Mouse (Mus musculus): ENCODE results near the gene Stip1.

Stip1 gene

DNA sequence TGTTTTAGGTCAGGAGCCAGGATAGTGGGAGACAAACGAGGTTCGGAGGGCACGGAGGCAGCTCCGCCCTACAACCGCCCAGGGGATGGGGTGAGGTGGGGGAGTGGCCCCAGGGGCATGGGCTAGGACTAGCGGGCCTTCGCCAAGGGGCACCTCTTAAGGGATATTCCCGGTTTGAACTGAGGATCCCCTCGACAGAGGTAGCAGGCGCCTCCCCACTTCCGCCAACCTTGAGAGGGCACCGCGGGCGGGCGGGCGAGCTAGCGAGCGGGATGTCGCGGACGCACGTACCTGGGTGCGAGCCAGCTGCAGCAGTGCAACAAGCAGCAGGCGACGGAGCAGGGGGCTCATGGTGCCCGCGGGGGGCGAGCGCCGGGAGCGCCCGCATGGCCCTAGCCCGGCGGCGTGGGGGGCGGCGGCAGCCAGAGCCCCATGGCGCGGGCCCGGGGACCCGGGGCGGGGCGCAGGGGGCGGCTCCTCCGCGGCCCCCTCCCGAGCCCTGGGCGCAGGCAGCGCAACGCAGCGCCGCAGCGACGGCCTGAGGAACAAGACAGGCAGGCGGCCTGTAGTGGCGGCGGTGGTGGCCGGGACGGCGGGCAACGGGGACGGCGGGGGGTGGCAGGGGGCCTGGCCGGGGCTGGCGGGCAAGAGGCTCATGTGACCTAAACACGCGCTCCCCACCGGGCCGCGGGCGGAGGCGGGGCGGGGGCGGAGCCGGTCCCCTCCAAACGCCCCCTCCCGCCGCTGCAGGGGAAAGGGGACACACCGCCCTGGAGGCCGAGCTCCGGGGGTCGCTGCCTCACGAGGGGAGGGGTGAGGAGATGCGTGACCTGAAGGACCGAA lies 52.5 kb downstream of the Stip1 start, which contains the start of gene Vegfb:
Vegfb (minus strand) TSS at position 591 of the 843 bp plus-strand sequence.
- in situ Hi-C loops (cut with MboI, MseI) = no loop called here

DNA sequence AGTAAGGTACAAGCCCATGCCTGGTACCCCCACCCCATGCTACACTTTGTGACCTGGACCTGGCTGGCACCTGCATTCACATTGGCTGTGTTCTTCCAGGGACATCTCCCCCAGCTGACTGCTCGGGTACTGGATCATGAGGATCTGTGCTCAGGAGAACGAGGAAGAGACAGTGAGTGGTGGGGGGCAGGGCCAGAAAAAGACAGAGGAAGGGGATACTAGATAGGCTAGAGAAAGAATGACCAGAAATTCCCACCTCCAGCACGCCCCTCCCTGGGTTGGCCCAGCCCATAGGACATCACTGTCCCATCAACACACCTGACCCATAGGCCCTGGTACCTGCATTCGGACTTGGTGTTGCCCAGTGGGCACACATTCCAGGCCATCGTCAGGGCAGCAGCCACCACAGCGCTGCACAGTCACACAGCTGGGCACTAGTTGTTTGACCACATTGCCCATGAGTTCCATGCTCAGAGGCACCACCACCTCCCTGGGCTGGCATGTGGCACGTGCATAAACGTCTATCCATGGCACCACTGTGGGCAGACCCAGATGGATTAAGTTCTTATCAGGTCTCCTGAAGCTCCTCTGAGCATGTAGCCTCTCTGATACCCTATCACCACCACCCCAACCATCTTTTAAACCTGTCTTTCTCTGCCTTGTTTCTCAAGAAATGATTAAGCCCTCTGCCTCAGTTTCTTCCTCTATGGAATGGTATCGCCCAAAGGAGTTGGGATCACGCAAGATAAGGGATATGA lies 53.6 kb downstream of the Stip1 start:
- in situ Hi-C loops (cut with MboI, MseI) = no loop called here

DNA sequence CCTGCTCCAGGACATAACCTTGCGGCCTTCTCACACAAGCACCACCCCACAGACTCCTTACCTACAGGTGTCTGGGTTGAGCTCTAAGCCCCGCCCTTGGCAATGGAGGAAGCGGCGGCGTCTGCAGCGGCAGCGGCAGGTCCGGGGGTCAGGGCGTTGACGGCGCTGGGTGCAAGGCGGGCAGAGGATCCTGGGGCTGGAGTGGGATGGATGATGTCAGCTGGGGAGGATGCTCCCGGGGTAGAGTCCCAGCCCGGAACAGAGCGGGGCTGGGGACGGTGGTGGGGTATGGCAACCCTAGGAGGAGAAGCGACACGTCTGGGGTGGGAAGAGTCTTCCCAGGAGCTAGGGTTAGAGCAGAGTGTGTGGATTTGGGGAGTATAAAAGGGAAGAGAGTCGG lies 54.5 kb downstream of the Stip1 start:
- in situ Hi-C loops (cut with MboI, MseI) = no loop called here

DNA sequence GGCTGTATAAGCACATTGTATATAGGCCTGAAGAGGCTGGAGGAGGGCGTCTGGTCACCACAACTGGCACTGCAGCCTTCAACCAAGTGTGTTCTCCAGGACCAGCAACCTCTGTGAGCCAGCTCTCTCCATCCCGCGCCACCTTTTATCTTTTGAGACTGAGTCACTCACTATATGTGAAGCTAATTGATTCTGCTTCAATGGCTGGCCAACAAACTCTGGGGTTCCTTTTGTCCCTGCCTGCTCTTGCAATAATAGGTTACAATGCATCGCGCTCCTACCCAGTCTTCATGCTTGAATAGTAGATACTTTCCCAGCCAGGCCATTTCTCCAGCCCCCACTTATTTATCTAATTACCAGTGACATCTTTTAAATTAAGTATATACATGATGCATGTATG lies 56.1 kb downstream of the Stip1 start:
- in situ Hi-C loops (cut with MboI, MseI) = no loop called here

DNA sequence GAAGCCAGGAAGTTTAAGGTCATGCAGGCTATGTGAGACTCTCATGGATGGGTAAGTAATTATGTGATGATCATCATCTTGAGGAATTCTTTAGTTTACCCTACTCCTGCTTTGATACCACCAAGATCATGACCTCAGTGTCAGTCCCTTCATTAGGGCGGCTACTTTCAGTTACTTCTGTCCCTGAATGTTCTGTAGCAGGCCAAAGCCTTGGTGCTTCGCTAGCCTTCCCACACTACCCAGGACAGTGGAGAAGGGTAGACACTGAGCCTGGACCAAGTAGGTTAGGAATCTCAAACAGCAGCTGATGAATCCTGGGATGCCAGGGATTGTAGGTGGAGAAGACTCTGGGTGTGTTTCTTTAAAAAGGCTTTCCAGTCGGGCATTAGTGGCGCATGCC lies 58.3 kb downstream of the Stip1 start:
- in situ Hi-C loops (cut with MboI, MseI) = no loop called here

DNA sequence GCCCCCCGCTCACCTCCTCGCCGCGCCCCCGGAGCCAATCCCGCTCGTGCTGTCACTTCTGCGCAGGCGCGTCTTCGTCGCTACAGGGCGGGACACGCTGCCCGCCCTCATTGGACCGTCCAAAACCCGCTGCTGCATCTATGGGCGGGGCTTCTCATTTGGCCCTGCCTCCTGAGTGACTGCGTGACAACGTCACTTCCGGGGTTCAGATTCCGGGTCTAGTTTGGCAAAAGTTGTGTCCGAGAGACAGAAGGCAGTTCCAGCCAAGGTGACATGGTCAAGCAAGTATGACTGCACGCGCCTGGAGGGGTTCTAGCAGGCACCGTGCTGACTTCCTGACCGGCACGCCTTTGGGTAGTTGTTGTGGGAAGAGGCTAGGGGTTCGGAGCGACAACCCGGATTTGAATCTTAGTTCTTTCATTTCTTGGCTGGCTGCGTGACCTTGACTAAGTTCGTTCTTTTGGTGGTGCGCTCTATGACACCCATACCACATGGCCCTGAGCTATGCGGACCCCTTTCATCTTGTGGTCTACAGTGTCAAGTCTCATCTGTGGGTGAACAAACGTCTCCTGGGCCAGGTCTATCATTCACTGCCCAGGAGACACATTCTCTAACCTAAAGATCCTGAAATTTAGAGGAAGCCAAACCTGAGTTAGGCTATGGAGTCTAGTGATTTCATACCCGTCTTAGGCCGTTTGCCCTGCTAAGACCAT lies 59.2 kb downstream of the Stip1 start, which contains the start of gene Fkbp2:
Fkbp2 (minus strand) TSS at position 121 of the 713 bp plus-strand sequence.
- in situ Hi-C loops (cut with MboI, MseI) = no loop called here

DNA sequence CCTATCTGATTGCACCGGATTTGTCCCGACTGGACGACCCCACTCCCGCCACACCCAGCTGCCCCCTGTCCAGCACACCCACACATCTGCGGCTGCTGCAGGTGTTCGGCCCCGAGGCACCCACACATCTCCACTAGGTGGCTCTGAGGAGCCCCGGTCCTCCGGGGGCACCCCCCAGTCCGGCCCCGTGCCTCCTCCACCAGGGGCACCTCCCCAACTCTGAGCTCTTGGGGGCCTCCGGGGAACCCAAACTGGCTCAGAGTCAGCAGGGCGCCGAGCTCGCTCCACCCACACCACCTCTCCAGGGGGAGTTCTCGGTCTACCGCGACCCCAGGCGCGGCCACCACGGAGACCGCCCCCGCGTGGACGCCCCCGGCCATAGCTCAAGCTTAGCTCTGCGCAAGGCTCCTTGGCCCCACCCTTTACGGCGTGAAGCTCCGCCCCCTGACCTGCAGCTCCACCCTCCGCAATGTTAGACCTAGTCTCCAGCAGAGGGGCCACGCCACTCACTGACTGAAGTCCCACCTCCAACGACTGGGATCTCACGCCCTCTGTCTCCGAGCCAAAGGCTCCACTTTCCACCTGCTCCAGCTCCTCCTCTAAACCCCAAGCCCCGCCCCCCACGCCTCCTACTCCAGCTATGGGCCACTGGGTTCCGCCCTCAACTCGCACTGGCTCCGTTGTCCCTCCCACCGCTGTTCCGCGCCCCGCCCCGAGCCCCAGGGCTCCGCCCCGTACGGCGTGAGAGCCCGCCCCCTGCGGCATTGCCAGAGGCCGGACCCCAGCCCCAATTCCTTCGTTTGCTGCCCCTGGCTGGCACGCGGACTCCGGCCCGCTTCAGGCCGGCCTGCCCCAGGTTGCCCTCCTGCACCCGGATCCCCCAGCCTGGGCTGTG lies 60.0 kb downstream of the Stip1 start:
- in situ Hi-C loops (cut with MboI, MseI) = loop anchor here (10.0 kb wide), 1 partner anchor 905 kb away; the partner anchor contains the start of gene Vps51

DNA sequence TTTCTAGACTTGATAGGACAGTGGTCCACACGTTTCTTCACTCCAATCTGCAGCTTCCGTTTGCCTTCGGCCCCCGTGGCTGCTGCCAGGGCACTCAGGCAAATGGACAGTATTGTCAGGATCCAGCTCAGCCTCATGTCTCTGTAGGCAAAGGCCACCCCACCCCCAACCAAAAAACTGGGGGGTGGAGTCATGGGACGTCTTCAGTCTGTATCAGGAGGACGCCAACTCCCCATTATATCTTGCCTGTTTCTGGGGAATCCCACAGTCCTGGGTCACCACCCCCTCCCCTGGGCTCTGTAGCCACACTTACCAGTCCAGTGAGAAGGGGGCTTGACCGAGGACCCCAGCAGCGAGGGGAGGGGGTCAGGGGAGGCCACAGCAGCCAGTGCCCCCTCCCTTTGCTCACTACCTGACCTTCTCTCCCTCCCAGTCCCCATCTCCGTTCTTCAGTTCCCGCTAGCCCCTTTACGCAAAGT lies 60.7 kb downstream of the Stip1 start:
- in situ Hi-C loops (cut with MboI, MseI) = loop anchor here (10.0 kb wide), 1 partner anchor 904 kb away; the partner anchor contains the start of gene Vps51

DNA sequence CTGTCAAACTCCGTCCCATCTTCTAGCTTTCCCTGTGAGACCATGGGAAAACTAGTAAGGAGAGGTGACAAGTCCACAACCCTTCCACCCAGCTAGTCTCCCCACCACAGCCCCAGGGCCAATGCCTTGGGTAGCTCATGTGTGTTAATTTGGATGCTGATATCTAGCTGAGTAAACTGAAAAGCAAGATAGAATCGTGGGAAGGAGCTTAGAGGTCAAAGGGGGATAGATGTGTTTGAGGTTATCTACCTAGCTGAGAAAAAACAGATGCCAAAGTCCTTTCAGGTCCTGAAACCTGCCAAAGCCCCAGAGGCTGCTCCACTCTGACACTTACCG lies 61.2 kb downstream of the Stip1 start:
- in situ Hi-C loops (cut with MboI, MseI) = loop anchor here (10.0 kb wide), 1 partner anchor 904 kb away; the partner anchor contains the start of gene Vps51

DNA sequence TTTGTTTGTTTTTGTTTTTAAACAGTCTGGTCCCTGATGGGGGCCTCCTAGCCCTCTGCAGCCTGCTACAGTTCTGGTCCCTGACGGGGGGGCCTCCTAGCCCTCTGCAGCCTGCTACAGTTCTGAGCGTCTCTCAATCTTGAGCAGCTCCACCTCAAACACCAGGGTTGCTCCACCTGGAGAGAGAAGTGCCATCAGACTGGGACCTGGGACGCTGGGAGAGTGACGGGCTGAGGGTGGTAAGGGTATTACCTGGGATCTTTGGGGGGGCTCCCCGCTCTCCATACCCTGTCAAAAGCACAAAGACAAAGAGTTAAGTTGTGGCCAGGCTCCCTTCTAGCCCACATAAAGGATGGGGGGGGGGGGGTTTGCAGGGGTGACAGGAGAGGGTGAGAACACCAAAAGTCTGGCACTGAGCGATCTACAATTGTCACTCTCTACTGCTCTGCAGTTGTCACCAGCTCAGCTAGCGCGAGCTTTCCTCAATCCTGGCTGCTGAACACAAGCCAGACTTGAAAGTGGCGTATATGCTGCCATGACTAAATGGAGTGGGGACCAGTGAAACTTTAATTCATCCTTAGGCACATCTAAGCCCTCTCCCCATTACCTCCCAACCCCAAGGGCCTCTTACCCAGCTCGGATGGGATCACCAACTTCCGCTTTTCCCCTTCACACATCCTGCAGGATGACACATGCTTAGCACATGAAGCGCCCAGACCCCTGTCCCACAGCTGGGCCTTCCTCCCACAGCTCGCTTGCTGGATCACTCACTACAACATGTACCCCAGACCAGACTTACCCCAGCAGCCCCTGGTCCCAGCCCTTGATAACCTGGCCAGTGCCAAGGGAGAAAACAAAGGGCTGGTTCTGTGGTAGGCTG lies 61.8 kb downstream of the Stip1 start:
- in situ Hi-C loops (cut with MboI, MseI) = loop anchor here (10.0 kb wide), 1 partner anchor 903 kb away; the partner anchor contains the start of gene Vps51

DNA sequence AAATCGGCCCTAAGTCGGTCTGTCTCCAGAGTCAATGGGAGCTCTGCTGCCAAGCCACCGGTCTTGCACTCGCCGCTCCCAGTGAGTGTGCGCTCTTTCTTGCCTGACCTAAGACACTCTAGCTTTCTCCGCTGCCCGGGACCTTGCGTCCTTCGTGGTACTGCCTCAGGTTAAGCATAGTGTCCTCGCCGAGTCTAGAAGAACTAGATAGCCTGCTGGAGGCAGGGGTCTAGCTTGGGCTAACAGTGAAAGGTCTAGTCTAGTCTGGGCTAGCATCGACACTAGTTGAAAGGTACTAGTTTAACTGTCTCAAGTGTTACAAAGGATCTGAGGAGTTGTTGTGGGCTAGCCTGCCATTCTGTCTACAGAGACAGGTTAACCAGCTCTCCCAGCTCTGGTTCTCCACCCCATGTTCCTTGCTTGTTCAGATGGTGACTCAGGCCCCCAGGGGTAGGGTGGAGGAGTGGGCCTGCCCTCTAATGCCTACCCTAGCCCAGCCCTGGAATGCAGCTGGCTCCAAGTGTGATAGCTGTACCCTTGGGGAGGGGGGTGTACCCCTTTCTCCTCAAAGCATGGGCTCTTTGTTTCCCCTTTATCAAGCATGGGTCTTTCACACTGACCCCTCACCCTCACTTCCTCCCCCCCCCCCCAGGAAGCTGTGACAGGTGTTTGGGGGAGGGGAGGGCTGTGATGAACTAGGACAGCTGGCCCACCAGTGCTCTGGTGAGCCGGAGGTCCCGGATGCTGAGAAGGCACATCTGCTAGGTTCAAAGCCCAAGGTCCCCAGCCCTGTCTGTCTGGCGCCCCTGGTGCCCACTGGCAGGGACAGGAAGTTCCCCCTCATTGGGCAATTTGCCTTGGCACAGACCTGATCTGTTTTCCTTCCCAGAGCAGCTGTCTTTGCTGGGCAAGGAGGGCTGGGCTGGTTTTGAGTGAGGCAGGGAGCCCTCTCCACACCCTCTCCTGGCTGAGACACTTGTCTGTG lies 63.9 kb downstream of the Stip1 start, which contains the start of gene Plcb3:
Plcb3 (minus strand) TSS at position 934 of the 985 bp plus-strand sequence.
- in situ Hi-C loops (cut with MboI, MseI) = loop anchor here (10.0 kb wide), 1 partner anchor 901 kb away; the partner anchor contains the start of gene Vps51

DNA sequence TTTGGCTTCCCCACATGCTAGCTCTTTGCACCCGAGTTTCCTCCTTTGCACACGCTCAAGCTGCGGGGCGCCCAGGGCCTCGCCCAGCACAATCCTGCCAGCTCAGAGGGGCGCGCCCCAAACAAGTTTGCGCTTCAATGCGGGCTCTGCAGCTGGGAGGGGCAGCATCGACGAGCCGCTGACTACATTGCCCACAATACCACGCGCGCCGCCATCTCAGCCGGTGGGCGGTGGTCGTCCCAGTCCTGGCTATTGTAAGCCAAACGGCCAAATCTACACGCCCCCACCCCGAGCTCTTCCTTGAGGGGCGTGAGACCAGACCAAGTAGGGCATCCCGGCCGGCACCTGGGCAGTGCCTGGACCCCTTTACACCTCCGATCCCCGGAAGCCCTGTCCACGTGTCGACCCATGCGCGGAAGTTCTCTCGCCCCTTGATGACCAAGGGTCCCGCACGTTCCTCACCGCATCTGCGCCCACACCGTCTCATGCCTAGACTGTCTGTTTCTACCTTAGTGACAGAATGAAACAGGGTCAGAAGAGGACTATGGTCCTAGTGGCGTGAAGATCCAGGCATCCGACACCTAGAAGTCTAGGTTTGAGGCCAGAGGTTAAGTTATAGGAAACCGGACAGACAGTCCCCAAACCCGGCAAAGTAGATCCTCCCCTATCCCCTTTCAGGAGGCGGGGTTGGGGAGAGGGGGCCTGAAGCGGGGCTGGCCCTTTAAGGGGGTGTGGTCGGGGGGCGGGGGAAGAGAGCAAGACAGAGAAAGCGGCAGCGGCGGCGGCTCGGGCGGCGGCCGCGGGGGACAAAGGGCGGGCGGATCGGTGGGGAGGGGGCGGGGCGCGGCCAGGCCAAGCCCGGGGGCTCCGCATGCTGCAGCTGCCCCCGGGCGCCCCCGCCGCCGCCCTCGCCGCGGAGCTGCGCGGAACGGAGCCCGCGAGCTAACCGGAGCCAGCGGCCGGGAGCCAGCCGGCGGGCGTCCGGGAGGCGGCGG lies 65.3 kb downstream of the Stip1 start, which contains the start of gene Ppp1r14b:
Ppp1r14b (plus strand) TSS at position 758 of the 995 bp plus-strand sequence.
- in situ Hi-C loops (cut with MboI, MseI) = loop anchor here (10.0 kb wide), 1 partner anchor 900 kb away; the partner anchor contains the start of gene Vps51

DNA sequence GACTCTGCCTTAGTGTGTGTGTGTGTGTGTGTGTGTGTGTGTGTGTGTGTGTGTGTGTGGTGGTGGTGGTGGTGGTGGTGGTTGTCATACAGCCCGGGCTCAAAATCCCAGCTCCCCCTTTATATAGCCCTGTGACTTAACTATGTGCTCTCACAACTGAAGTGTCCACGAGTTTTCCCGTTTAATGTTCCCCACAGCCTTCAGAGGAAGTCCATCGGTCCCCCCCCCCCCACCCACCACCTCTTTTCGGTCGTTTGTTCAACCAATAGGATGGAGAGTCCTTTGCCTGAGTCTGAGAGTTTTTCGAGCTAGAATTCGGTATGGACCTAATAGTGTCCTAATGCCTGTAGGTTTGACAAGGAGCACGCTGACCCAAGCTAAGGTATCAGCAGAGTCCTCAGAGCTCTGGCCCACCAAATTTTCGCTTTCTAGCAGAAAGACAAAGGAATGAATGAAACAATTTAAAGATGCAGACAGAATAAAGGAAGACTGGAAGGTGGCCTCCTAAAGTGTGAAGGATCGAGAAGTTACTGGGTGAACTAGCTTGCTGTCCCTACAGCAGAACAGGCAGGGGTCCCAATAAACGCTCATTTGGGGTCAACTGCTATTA lies 66.1 kb downstream of the Stip1 start:
- in situ Hi-C loops (cut with MboI, MseI) = loop anchor here (10.0 kb wide), 1 partner anchor 899 kb away; the partner anchor contains the start of gene Vps51

DNA sequence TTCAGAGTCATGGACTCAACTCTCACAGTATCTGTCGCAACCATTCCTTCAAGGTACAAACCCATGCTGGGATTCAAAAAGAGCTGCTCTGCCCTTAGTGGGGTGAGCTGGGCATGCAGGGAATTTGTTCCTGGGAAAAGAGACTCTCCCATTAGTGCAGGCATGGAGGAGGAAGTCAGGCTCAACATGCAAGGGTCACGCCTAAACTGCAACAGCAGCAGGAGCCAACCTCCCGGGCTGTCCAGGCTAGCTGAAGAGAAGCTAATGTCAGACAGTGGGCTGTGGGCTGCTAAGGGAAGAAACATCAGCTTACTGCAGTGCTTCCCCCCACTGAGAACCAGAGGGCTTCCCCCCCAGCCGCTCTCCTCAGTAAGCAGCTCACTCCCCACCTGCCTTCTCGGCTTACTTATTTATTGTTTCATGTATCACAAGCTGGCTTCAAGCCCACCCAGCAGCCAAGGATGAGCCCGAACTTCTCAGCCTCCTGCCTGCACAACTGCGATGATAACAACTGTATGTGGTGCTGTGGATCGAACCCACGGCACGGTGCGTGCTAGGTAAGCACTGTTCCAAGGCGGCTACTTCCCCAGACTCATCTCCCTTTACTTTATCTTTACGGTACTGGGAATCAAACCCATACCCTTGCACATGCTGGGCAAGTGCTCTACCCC lies 67.4 kb downstream of the Stip1 start:
- in situ Hi-C loops (cut with MboI, MseI) = loop anchor here (10.0 kb wide), 1 partner anchor 898 kb away; the partner anchor contains the start of gene Vps51

DNA sequence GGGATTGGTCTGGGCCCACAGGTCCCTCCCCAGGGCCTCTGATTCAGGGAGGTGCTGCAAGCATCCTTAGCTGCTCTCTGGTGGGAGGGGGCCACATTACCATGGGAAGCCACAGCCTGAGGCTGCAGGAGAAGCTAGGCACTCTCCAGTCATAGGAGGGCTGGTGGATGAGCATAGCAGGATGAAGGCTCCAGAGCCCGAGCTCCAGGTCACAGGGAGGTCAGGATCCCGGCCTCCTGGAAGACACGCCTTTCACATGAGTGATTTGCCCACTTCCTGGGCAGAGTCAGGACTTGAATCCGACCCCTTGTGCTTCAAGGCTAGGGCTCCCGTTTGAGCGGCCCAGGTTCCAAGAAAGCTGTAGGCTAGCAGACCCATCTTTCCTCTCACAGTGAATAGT lies 68.1 kb downstream of the Stip1 start:
- in situ Hi-C loops (cut with MboI, MseI) = loop anchor here (10.0 kb wide), 1 partner anchor 897 kb away; the partner anchor contains the start of gene Vps51

All from regulatory T cell (primary cell).